Mouse (Mus musculus) small intestine, adult 2 months (tissue): ENCODE results near the gene Dock9.

Source experiments
- CTCF ChIP-seq: fragments of 200-500 bp; IDR thresholded peaks from 2 replicates; pipeline ENCODE4 v1.5.1; 2012; ENCODE audit warnings: low read depth, mild to moderate bottlenecking, control low read depth, inconsistent platforms, low read length, moderate library complexity, mixed read lengths; ENCODE audit not compliant: insufficient replicate concordance, insufficient read length; ENCODE audit errors: extremely low read depth
- POLR2A ChIP-seq: fragments of 200-500 bp; IDR thresholded peaks from 2 replicates; pipeline ENCODE4 v1.6.1; 2012; ENCODE audit warnings: low read depth, mild to moderate bottlenecking, control low read depth, inconsistent platforms, low read length, moderate library complexity

DNA sequence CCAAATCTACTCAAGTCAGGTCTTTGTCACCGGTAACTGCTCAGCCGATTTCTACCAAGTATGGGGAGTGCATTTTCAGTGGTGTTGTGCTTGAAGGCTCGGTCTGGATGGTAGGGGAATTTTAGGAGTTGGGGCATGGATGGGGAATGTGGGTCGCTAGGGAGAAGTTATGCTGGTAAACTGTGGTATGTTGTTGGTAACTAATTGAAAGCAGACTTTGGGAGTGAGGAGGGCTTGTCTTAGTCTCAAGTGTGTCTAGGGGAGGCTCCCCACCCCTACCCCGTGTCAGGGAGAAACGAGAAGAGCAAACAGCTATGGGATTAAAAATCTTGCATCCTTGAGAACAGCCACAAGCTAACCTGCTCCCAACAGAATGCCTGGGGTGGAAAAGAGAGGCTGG lies 231.7 kb downstream of the Dock9 start:
- TF ChIP-seq POLR2A, result no peak
- TF ChIP-seq CTCF, result no peak
